Mouse (Mus musculus) mouse trophoblast stem cell (cell line): ENCODE results near the gene Sacs.

Experiments used
- in situ Hi-C, 2 experiments: fragments of 300-500 bp; cut with MseI, MboI; formaldehyde crosslinking; loops; 2 replicates in 1 of 2; 3 replicates in 1 of 2; pipeline ENCODE4 v1.15.1; 2025

Sacs gene

GRCm38 (mm10) chr14:61160920-61161319 lies 22.7 kb downstream of the Sacs start:
- in situ Hi-C loops = no loop called here

GRCm38 (mm10) chr14:61161367-61162334 lies 23.4 kb downstream of the Sacs start:
- in situ Hi-C loops = no loop called here

- in situ Hi-C loops = no loop called here
Observed at GRCm38 (mm10) chr14:61164461-61164860, 26.2 kb downstream of the Sacs start.

- in situ Hi-C loops = no loop called here
Observed at GRCm38 (mm10) chr14:61165929-61166328, 27.7 kb downstream of the Sacs start.

GRCm38 (mm10) chr14:61171261-61171970 lies 33.2 kb downstream of the Sacs start:
- in situ Hi-C loops = no loop called here

GRCm38 (mm10) chr14:61172548-61173158 lies 34.4 kb downstream of the Sacs start:
- in situ Hi-C loops = no loop called here

- in situ Hi-C loops = no loop called here
Observed at GRCm38 (mm10) chr14:61173229-61173628, 35.0 kb downstream of the Sacs start.

- in situ Hi-C loops = no loop called here
Observed at GRCm38 (mm10) chr14:61191904-61192303, 53.6 kb downstream of the Sacs start.

- in situ Hi-C loops = no loop called here
Observed at GRCm38 (mm10) chr14:61192326-61192725, 54.1 kb downstream of the Sacs start.

GRCm38 (mm10) chr14:61194416-61194815 lies 56.2 kb downstream of the Sacs start:
- in situ Hi-C loops = no loop called here

- in situ Hi-C loops = no loop called here
Observed at GRCm38 (mm10) chr14:61210111-61210510, 71.9 kb downstream of the Sacs start.

GRCm38 (mm10) chr14:61211754-61212153 lies 73.5 kb downstream of the Sacs start:
- in situ Hi-C loops = no loop called here

GRCm38 (mm10) chr14:61221166-61221565 lies 82.9 kb downstream of the Sacs start:
- in situ Hi-C loops = no loop called here

GRCm38 (mm10) chr14:61222506-61222905 lies 84.2 kb downstream of the Sacs start:
- in situ Hi-C loops = no loop called here

GRCm38 (mm10) chr14:61223740-61224139 lies 85.5 kb downstream of the Sacs start:
- in situ Hi-C loops = no loop called here

- in situ Hi-C loops = no loop called here
Observed at GRCm38 (mm10) chr14:61224387-61225077, 86.3 kb downstream of the Sacs start.

- in situ Hi-C loops = no loop called here
Observed at GRCm38 (mm10) chr14:61226151-61226550, 87.9 kb downstream of the Sacs start.

- in situ Hi-C loops = no loop called here
Observed at GRCm38 (mm10) chr14:61229763-61230162, 91.5 kb downstream of the Sacs start.

GRCm38 (mm10) chr14:61230179-61230578 lies 91.9 kb downstream of the Sacs start:
- in situ Hi-C loops = no loop called here

- in situ Hi-C loops = no loop called here
Observed at GRCm38 (mm10) chr14:61232016-61232568, 93.8 kb downstream of the Sacs start.

- in situ Hi-C loops = no loop called here
Observed at GRCm38 (mm10) chr14:61235846-61236474, 97.7 kb downstream of the Sacs start.
